Mouse (Mus musculus): Measurements from ENCODE around the gene Egfl7. TPM values are rescaled to one million over a fixed set of nuclear protein-coding genes. Genes with fewer than 3 reads are reported as not detected.

Egfl7 gene
- polyA plus RNA-seq, 1 experiment from 2014 or later, result 107 TPM

DNA sequence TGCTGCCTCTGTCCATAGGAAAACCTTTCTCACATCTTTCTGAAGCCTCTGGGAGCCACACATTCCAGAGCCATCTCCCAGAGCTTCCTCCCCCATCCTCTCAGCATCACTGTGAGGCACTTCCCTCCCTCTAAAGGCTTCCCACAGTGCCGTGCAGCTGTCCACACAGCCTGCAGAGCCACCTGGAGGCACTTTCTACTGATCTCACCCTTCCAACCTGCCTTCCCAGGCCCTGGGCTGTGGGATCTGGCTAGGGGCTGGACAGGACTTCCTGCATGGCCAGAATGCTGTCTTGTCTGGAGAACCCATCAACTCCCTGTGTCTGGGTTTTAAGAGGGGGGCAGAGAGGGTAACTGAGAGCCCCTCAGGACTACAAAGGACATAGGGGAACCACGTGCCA is 32.3 kb upstream of the Egfl7 start:
- H3K4me3 ChIP-seq, result no peak overlapping the region
- WGBS, result 22% methylated on average over 2 of the region's 2 CpGs
- no peaks in the 10 kb centered on the region for H3K9me3 ChIP-seq
- peaks cover 43% of the 10 kb centered on the region for H3K4me1 ChIP-seq
- no peak overlapping the region for H3K9ac ChIP-seq
- ATAC-seq (ENCODE audit: insufficient number of reproducible peaks, low FRiP score, low TSS enrichment, low read depth), result no peak
- H3K27me3 ChIP-seq, result no peaks in the 10 kb centered on the region
- no peaks in the 10 kb centered on the region for H3K36me3 ChIP-seq
- peak overlapping the region; percentile 70 for H3K27ac ChIP-seq
- H3K4me2 ChIP-seq, result no peak overlapping the region

DNA sequence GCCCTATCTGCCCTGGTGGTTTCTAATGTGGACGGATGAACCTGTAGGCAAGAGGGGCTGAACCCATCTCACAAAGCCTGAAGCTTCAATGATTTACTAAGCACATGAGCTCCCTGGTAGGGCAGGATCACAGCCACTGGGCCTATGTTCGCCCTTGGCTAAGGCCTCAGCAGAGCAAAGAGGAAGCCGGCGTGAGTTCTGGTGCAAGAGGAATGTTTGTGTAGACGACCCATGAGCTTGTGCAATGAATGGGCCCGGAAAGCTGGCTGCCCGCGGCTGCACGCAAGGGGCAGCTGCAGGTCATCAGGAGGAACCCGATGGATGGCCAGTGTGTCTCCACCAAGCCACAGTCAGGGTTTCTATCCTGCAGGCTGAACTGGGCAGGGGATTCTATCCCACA is 30.0 kb upstream of the Egfl7 start:
- WGBS, result 72% methylated on average over 10 of the region's 10 CpGs
- Histone ChIP-seq H3K9me3 (no peaks in the 10 kb centered on the region), H3K4me1 (peaks cover 40% of the 10 kb centered on the region), H3K9ac (no peak overlapping the region), H3K36me3 (no peaks in the 10 kb centered on the region), H3K4me3 (no peak overlapping the region), H3K27me3 (no peaks in the 10 kb centered on the region), H3K4me2 (no peak overlapping the region), H3K27ac (no peak overlapping the region)
- no peak for ATAC-seq (ENCODE audit: insufficient number of reproducible peaks, low FRiP score, low TSS enrichment, low read depth)

DNA sequence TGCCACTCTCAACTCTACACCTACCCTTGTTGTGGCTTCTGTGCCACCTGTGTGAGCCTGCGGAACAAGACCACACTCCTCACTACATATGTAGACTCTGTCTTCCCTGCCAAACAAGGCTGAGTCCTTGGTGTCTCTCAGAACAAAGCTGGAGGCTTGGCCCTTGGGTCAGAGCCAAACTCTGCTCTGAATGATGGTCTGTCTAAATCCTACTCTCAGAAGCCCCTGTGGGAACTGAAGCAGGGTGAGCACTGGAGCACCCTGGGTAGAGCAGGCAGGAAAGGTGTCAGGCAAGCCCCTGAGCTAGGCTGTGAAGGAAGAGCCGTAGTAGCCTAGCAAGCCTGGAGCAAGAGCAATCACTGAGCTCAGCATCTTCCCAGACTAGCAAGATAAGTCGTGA is 29.6 kb upstream of the Egfl7 start:
- no peak for ATAC-seq (ENCODE audit: insufficient number of reproducible peaks, low FRiP score, low TSS enrichment, low read depth)
- Histone ChIP-seq H3K4me1 (peaks cover 40% of the 10 kb centered on the region), H3K4me2 (no peak overlapping the region), H3K9ac (no peak overlapping the region), H3K4me3 (no peak overlapping the region), H3K36me3 (no peaks in the 10 kb centered on the region), H3K27ac (0 out of 2 replicates have a peak overlapping the region, but pooled peaks have one; percentile 17), H3K27me3 (no peaks in the 10 kb centered on the region), H3K9me3 (no peaks in the 10 kb centered on the region)
- 48% methylated on average over 3 of the region's 3 CpGs for WGBS

DNA sequence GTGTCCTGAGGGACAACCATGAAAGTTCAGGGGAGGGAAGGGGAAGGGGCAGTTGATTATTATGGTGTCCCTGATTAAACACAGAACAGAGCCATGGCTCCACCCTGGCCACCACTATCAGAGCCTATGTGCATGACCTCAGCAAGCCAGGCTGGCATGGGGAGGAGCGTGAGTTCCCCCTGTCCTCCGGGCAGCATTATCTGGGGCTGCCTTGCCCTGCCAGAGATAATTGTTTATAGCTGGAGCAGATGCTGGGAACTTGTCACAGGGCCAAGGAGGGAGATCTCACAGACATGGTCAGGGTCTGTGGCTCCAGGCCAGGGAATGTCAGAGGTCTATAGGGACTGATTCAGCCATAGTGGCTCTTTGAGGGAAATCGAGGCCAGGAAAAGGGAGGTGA is 29.0 kb upstream of the Egfl7 start:
- Histone ChIP-seq H3K9ac (no peak overlapping the region), H3K4me2 (no peak overlapping the region), H3K27me3 (no peaks in the 10 kb centered on the region), H3K4me3 (no peak overlapping the region), H3K36me3 (no peaks in the 10 kb centered on the region), H3K4me1 (peaks cover 40% of the 10 kb centered on the region), H3K9me3 (no peaks in the 10 kb centered on the region), H3K27ac (peak overlapping the region; percentile 68; the same call in 1 of the 2 replicates)
- WGBS, result 59% methylated on average over 3 of the region's 3 CpGs
- ATAC-seq (ENCODE audit: insufficient number of reproducible peaks, low FRiP score, low TSS enrichment, low read depth), result 0 out of 2 replicates have a peak, but pooled peaks have one; percentile 30

DNA sequence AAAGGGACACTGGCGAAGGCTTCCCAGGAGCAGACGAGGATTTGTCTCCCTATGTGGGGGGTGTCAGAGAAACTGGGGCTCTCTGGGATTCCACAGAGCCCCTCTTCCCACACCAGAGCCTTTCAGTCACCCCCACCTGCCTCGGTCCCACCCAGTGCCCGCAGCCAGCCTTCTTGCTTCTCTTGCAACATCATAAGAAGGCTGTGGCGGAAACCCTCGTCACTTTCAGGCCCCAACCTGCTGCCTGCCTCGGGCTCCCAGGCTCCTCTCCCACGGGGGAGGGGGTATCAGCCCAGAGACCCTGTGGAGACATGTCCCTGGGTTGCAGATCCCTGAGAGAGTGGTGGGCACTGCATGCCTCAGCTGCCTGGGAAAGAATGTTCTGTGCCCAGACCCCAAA is 28.4 kb upstream of the Egfl7 start:
- Histone ChIP-seq H3K9ac (no peak overlapping the region), H3K9me3 (no peaks in the 10 kb centered on the region), H3K27ac (peak overlapping the region; percentile 68), H3K4me3 (no peak overlapping the region), H3K4me2 (no peak overlapping the region), H3K36me3 (no peaks in the 10 kb centered on the region), H3K27me3 (no peaks in the 10 kb centered on the region), H3K4me1 (peaks cover 40% of the 10 kb centered on the region)
- no peak for ATAC-seq (ENCODE audit: insufficient number of reproducible peaks, low FRiP score, low TSS enrichment, low read depth)
- 52% methylated on average over 8 of the region's 8 CpGs for WGBS

DNA sequence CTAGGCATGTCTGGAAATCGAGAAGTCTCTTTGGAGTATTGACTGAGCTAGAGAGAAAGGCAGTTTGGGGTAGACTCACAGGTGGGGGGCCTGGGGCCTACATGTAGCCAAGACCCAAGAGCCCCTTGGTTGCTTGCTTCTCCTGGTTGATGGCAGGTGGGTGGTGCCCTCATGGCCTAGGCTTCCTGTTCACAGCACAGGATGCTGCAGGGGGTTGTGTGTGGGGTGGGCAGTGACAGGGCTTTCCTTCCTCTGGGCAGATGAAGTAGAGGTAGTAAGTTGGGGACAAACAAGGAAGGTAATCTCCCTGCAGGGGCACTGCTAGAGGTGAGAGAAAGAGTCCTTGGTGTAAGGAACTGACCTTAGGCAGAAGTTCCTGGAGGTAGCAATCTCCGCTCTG is 27.7 kb upstream of the Egfl7 start:
- ATAC-seq (ENCODE audit: insufficient number of reproducible peaks, low FRiP score, low TSS enrichment, low read depth), result no peak
- no peak overlapping the region for H3K4me2 ChIP-seq
- H3K4me1 ChIP-seq, result peaks cover 43% of the 10 kb centered on the region
- no peaks in the 10 kb centered on the region for H3K9me3 ChIP-seq
- H3K9ac ChIP-seq, result no peak overlapping the region
- H3K4me3 ChIP-seq, result no peak overlapping the region
- no peaks in the 10 kb centered on the region for H3K36me3 ChIP-seq
- no peaks in the 10 kb centered on the region for H3K27me3 ChIP-seq
- WGBS, result 80% methylated on average over 2 of the region's 2 CpGs
- peak overlapping the region; percentile 68 for H3K27ac ChIP-seq

DNA sequence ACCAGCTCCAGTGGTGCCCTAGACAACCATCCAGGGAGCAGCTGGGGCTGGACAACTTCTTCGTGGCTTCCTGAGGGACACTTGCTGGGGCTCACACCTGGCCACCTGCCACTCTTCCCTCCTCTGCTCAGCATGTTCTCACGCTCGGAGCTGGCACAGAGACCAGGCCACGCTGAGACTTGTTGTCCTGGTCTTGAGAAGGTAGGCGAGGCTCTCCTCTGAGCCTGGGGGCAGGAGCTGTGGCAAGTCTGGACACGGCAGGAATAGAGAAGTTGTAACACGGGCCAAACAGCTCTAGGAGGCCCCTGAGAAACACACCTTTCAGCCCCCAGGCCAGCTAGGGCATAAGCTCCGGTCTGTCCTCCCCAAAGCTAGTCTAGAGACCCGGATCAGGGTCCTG is 25.9 kb upstream of the Egfl7 start:
- no peak overlapping the region for H3K9ac ChIP-seq
- WGBS, result 58% methylated on average over 9 of the region's 9 CpGs
- no peak overlapping the region for H3K4me3 ChIP-seq
- no peak overlapping the region for H3K4me2 ChIP-seq
- H3K9me3 ChIP-seq, result no peaks in the 10 kb centered on the region
- no peak for ATAC-seq (ENCODE audit: insufficient number of reproducible peaks, low FRiP score, low TSS enrichment, low read depth)
- H3K27me3 ChIP-seq, result no peaks in the 10 kb centered on the region
- peaks cover 32% of the 10 kb centered on the region for H3K4me1 ChIP-seq
- H3K36me3 ChIP-seq, result no peaks in the 10 kb centered on the region
- peak overlapping the region; percentile 22; the same call in 1 of the 2 replicates for H3K27ac ChIP-seq

DNA sequence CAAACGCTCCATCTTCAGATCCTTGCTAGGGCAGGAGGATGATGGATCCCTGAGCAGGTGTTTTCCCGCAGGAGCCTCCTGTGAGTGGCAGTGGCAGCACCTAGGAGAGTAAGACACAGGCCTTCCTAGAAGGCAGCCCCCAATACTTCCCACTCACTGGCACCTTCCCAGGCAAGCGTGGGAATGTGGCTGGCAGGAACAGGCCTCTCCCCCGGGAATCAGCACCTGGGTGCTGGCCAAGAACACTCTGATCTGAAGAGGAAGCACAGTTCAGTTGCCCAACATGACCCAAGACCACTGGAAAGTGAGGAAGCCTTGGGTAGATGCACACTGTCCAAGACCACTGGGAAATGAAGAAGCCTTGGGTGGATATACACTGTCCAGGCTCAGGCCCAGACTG is 24.7 kb upstream of the Egfl7 start:
- H3K9ac ChIP-seq, result no peak overlapping the region
- 59% methylated on average over 4 of the region's 4 CpGs for WGBS
- H3K4me1 ChIP-seq, result peaks cover 27% of the 10 kb centered on the region
- H3K4me3 ChIP-seq, result no peak overlapping the region
- no peaks in the 10 kb centered on the region for H3K36me3 ChIP-seq
- no peak for ATAC-seq (ENCODE audit: insufficient number of reproducible peaks, low FRiP score, low TSS enrichment, low read depth)
- no peak overlapping the region for H3K4me2 ChIP-seq
- no peaks in the 10 kb centered on the region for H3K9me3 ChIP-seq
- H3K27ac ChIP-seq, result no peak overlapping the region
- H3K27me3 ChIP-seq, result no peaks in the 10 kb centered on the region

DNA sequence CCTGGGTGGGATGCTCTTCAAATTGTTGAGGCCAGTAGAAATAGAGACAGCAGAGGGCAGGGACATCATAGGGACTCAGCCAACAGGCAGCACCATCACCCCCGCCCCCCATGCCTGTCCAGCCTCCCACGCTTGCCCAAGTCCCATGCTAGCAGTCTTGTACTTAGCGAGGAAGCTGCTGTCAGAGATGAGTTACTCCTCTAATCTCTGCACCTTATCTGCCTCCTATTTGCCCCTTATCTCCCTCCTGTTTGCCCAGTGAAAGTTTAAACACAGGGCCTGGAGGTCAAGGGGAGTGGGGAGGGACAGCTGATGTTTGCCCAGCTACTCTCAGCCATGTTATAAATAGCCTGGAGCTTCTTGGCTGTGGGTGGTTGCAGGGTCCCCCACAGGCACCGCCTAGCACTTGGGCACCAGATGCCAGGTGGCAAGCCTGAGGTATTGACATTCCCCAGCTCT is 23.2 kb upstream of the Egfl7 start:
- Histone ChIP-seq H3K4me2 (no peak overlapping the region), H3K27ac (no peak overlapping the region), H3K27me3 (no peaks in the 10 kb centered on the region), H3K4me3 (no peak overlapping the region), H3K4me1 (peaks cover 14% of the 10 kb centered on the region), H3K36me3 (no peaks in the 10 kb centered on the region), H3K9me3 (no peaks in the 10 kb centered on the region), H3K9ac (no peak overlapping the region)
- no peak for ATAC-seq (ENCODE audit: insufficient number of reproducible peaks, low FRiP score, low TSS enrichment, low read depth)
- WGBS, result 40% methylated on average over 4 of the region's 4 CpGs

DNA sequence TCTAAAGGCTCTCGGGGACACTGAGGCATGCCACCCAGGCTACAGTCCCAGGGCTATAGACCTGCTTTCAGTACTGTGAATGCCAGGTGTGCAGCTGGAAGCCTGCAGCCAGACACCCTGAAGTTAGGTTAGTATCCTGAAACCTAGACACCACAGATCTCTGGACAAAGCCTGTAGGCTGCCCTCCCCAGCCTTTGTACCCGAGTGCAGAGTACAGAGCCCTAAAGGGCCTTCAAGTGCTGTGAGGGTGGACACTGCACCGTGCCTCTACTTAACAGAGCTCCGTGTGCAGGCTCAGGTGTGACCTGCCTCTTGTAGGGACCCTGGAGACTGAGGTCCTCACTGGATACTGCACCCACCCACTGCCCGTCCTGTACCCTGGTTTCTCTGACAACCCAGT is 19.3 kb upstream of the Egfl7 start:
- Histone ChIP-seq H3K9ac (no peak overlapping the region), H3K4me2 (no peak overlapping the region), H3K27ac (no peak overlapping the region), H3K4me1 (0 out of 2 replicates have a peak, but pooled peaks cover 4% of the 10 kb centered on the region), H3K27me3 (no peaks in the 10 kb centered on the region), H3K4me3 (no peak overlapping the region), H3K36me3 (no peaks in the 10 kb centered on the region), H3K9me3 (no peaks in the 10 kb centered on the region)
- ATAC-seq (ENCODE audit: insufficient number of reproducible peaks, low FRiP score, low TSS enrichment, low read depth), result no peak; the same call in 1 of the 2 replicates
- 77% methylated on average over 5 of the region's 5 CpGs for WGBS

DNA sequence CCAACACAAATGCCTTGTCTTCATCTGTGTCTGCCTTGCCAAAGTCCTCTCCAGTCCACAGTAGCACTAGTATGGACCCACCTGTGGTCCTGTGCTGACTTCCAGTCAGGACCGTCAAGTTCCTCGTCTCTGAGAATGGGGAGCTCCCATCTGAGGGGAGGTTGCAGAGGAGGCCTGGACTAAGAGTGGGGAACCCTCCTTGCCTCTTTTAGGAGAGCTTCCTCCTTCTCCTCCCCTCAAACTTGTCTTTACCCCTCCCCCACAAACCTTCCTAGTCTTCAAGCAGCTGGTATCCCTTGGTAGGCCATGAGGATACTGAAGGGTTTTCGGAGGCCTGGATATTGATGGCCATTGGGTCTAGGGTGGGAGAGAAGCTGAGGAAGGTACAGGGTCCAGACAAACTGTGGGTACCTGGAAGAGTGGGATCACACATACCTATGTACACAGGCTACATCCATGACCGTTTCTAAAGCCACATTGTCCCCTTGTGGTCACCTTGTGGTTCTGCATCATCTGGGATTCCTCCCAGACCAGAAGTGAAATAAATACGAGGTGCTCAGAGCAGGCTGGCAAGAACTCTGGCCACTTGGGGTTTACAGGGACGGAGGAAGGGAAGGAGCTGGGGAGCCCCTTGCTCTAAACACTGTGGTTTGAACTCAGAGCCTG is 18.3 kb upstream of the Egfl7 start:
- no peak for ATAC-seq (ENCODE audit: insufficient number of reproducible peaks, low FRiP score, low TSS enrichment, low read depth)
- no peak overlapping the region for H3K4me3 ChIP-seq
- 40% methylated on average over 6 of the region's 6 CpGs for WGBS
- H3K9ac ChIP-seq, result no peak overlapping the region
- no peaks in the 10 kb centered on the region for H3K36me3 ChIP-seq
- no peak overlapping the region for H3K27ac ChIP-seq
- 0 out of 2 replicates have a peak, but pooled peaks cover 6% of the 10 kb centered on the region for H3K4me1 ChIP-seq
- no peak overlapping the region for H3K4me2 ChIP-seq
- no peaks in the 10 kb centered on the region for H3K9me3 ChIP-seq
- H3K27me3 ChIP-seq, result no peaks in the 10 kb centered on the region

DNA sequence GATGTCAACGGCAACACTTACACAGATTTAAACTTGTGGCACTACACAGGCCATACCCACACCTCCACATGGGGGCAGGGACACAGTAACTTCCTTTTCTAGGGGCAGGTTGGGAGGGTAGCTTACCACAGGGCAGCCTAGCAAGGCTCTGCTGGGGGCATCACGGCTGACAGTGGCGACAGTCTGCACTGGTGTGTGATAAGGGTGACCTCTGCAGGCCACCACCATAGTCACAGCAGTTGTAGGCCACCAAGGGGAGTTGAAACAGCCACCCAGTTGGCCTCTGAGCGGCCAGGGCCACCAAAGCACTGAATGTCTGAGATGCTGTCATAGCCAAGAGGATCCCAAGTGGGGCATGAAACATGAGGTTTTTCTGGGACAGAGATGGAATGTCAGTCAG is 13.6 kb upstream of the Egfl7 start:
- H3K4me2 ChIP-seq, result no peak overlapping the region
- 0 out of 2 replicates have a peak, but pooled peaks cover 3% of the 10 kb centered on the region for H3K4me1 ChIP-seq
- H3K4me3 ChIP-seq, result no peak overlapping the region
- WGBS, result 17% methylated on average over 4 of the region's 4 CpGs
- no peaks in the 10 kb centered on the region for H3K27me3 ChIP-seq
- no peak for ATAC-seq (ENCODE audit: insufficient number of reproducible peaks, low FRiP score, low TSS enrichment, low read depth)
- no peaks in the 10 kb centered on the region for H3K36me3 ChIP-seq
- H3K27ac ChIP-seq, result no peak overlapping the region
- H3K9ac ChIP-seq, result 0 out of 2 replicates have a peak overlapping the region, but pooled peaks have one; percentile 10
- no peaks in the 10 kb centered on the region for H3K9me3 ChIP-seq
